14 mouse cellular contexts compared by ENCODE assay signal in the genomic region with DNA sequence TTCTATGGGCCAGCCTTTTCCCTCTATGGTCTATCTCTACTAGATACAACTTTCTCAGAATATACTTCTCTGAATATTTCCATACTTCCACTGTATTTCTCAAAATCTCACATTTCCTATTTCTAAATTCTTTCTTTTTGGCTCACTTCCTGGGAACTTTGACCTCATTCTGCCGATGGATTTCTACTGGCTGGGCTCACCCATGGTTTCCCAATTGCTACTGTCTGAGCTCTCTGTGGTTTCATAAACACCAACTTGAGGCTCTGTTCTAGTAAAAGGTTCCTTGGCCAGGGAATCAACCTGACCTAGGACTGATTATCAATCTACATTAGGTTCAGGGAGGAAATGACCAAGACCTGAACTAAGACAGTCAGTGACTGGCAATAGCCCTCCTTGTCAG. TPM values are rescaled to one million over a fixed set of nuclear protein-coding genes. Genes with fewer than 3 reads are reported as not detected.
"Had no signal": no experiment of that assay in that cellular context is flagged by ENCODE, and none has a peak within 500 bp of the region (broad histone marks: within the 10 kb centered on the region; RNA-seq: fewer than 3 reads in every experiment).

No protein-coding gene starts in this region.

- H3K4me3 ChIP-seq: layer of hippocampus, adult 2 months; limb, embryonic 13.5 days; liver, embryonic 12.5 days; midbrain, embryonic 12.5 days; neural tube, embryonic 13.5 days had no signal

- H3K36me3 ChIP-seq: limb, embryonic 13.5 days; liver, embryonic 12.5 days; midbrain, embryonic 12.5 days; neural tube, embryonic 13.5 days had no signal

- H3K4me2 ChIP-seq: limb, embryonic 13.5 days; liver, embryonic 12.5 days; midbrain, embryonic 12.5 days; neural tube, embryonic 13.5 days had no signal

- ATAC-seq: liver, embryonic 12.5 days; midbrain, embryonic 16.5 days had no signal

- DNase-seq: kidney, adult 11 months; kidney, adult 9 months; kidney, postnatal 4 days; left cerebral cortex, postnatal 4 days; right cerebral cortex, postnatal 25 days; thymus, postnatal 36 days had no signal

- H3K4me1 ChIP-seq: limb, embryonic 13.5 days; liver, embryonic 12.5 days; midbrain, embryonic 12.5 days had no signal

- H3K9ac ChIP-seq: limb, embryonic 13.5 days; liver, embryonic 12.5 days; midbrain, embryonic 12.5 days; neural tube, embryonic 13.5 days had no signal

- H3K27me3 ChIP-seq: limb, embryonic 13.5 days had no signal

- H3K27ac ChIP-seq: kidney, postnatal 0 days; layer of hippocampus, adult 2 months; limb, embryonic 13.5 days; liver, embryonic 12.5 days; midbrain, embryonic 12.5 days; neural tube, embryonic 13.5 days had no signal

- H3K9me3 ChIP-seq: limb, embryonic 13.5 days; liver, embryonic 12.5 days; midbrain, embryonic 12.5 days; neural tube, embryonic 13.5 days had no signal

RNA-seq across cellular contexts. Expression of gene Cd302, which starts 5.2 kb away (rescaled TPM):
- total RNA-seq: megakaryocyte-erythroid progenitor cell, adult 5-6 weeks had no signal
